Mouse (Mus musculus) neural tube, embryonic 13.5 days (tissue): ENCODE results near the gene Cnot11. TPM values are rescaled to one million over a fixed set of nuclear protein-coding genes. Genes with fewer than 3 reads are reported as not detected.

Experiments used
- ATAC-seq: fragments of 200-750 bp; cut with Nextera tagmentation; 2 replicates; pipeline ENCODE4 v1.8.0; 2017; ENCODE audit warnings: low read depth, mild to moderate bottlenecking, moderate TSS enrichment, moderate library complexity
- H3K27ac ChIP-seq: fragments of 300-500 bp; sonication (generic); replicated peaks from 2 replicates; pipeline ENCODE4 v1.5.1; 2015; ENCODE audit warnings: moderate library complexity, mild to moderate bottlenecking, inconsistent platforms
- H3K27me3 ChIP-seq: fragments of 300-500 bp; sonication (generic); 2 replicates; pipeline ENCODE4 v1.6.1; 2015; ENCODE audit warnings: mild to moderate bottlenecking, inconsistent platforms
- H3K36me3 ChIP-seq: fragments of 300-500 bp; sonication (generic); 2 replicates; pipeline ENCODE4 v1.6.1; 2015; ENCODE audit warnings: mild to moderate bottlenecking, inconsistent platforms
- H3K4me1 ChIP-seq: fragments of 300-500 bp; sonication (generic); replicated peaks from 2 replicates; pipeline ENCODE4 v1.6.1; 2015; ENCODE audit warnings: inconsistent platforms
- H3K4me2 ChIP-seq: fragments of 300-500 bp; sonication (generic); 2 replicates; pipeline ENCODE4 v1.6.1; 2015; ENCODE audit warnings: inconsistent platforms, mild to moderate bottlenecking, moderate library complexity
- H3K4me3 ChIP-seq: fragments of 300-500 bp; sonication (generic); 2 replicates; pipeline ENCODE4 v1.5.1; 2015; ENCODE audit warnings: mild to moderate bottlenecking, inconsistent platforms
- H3K9ac ChIP-seq: fragments of 300-500 bp; sonication (generic); 2 replicates; pipeline ENCODE4 v1.6.1; 2015; ENCODE audit warnings: moderate library complexity, mild to moderate bottlenecking, inconsistent platforms
- H3K9me3 ChIP-seq: fragments of 300-500 bp; sonication (generic); 2 replicates; pipeline ENCODE4 v1.6.1; 2016; ENCODE audit warnings: inconsistent platforms
- WGBS: fragments of 180-500 bp; shearing (Covaris S2); methylation state at CpG from one replicate; pipeline ENCODE4 v1.1.7; 2015; 5-methylcytosine and 5-hydroxymethylcytosine counted together
- polyA plus RNA-seq: library from polyadenylated mRNA; unstranded; fragments of >200 nt; fragmentation: Nextera tagmentation; extraction: Ambion mirVana; gene quantifications from 2 replicates; pipeline ENCODE4 v1.2.1, GENCODE M21; 2015

Gene Cnot11
- polyA plus RNA-seq, 1 experiment from 2014 or later, result 17.4 TPM

DNA sequence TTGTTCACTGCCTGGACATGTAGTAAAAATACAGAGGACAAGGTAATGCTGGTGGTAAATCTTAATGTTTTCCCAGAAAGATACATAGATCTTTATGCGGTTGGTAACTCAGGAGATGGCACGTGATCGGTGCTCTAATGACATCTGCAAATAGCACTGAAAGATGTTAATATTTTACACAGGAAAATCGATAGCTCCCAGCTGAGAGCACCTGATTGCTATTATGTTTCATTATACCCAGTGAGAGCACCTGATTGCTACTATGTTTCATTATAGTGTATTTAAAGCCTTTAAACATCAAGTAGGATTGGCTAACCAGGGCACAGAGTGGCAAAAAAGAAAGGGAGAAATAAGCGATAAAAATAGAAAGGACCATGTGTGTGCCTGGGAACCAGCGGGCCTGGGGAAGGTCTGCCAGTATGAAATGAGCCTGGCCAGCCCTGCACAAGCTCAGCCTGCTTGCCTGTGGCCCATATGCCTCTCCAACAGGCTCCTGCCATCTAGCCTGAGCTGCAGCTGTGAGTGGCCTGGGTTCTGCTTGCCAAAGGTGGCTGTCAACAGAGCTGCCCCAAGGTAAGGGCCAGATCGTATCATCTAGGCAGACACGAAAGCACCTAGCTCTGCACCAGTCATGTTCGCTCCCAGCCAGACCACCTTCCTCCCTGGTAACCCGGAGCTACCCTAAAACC lies 19.3 kb upstream of the Cnot11 start:
- ATAC-seq, result no peak
- Histone ChIP-seq H3K4me2 (no peak overlapping the region), H3K27ac (0 out of 2 replicates have a peak overlapping the region, but pooled peaks have one; percentile 38), H3K4me3 (no peak overlapping the region), H3K4me1 (no peaks in the 10 kb centered on the region), H3K9ac (no peak overlapping the region), H3K36me3 (no peaks in the 10 kb centered on the region), H3K9me3 (no peaks in the 10 kb centered on the region), H3K27me3 (no peaks in the 10 kb centered on the region)
- whole genome bisulfite sequencing, result 83% methylated on average over 10 of the region's 10 CpGs

DNA sequence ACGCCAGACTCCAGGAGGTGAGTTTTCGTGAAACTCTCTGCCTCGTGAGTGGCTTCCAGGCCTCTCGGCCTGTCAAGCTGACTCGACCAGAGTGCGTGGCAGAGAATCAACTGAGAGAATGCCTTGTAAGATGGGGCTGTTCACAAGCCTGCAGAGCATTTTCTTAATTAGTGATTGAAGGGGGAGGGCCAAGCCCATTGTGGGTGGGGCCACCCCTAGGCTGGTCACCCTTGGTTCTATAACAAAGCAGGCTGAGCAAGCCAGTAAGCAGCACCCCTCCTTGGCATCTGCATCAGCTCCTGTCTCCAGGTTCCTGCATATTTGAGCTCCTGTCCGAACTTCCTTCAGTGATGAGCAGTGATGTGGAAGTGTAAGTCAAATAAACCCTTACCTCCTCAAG lies 13.5 kb upstream of the Cnot11 start:
- no peak overlapping the region for H3K9ac ChIP-seq
- H3K36me3 ChIP-seq, result no peaks in the 10 kb centered on the region
- no peak overlapping the region for H3K4me3 ChIP-seq
- ATAC-seq, result no peak
- H3K4me2 ChIP-seq, result no peak overlapping the region
- H3K4me1 ChIP-seq, result no peaks in the 10 kb centered on the region
- no peak overlapping the region for H3K27ac ChIP-seq
- no peaks in the 10 kb centered on the region for H3K9me3 ChIP-seq
- H3K27me3 ChIP-seq, result no peaks in the 10 kb centered on the region
- 89% methylated on average over 7 of the region's 7 CpGs for WGBS

DNA sequence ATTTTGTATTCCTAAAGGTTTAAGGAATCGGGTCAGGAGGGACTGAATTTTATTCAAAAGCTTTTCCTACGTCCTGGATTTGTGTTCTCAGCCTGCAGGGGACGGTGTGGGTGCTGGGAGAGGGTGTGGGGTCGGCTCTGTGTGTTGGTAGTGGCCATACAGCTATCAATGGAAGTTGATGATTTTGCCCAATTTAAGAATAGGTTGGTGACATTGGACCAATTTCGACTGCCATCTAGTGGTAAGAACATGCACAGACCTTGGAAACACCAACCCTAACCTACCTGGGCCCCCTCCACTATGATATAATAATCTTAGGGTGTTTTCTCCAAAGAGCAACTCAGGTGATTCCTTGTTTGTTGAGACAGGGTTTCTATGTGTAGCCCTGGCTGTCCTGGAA lies 12.3 kb upstream of the Cnot11 start:
- ATAC-seq, result no peak

GRCm38 (mm10) chr1:39525763-39526162 lies 9.0 kb upstream of the Cnot11 start:
- ATAC-seq, result no peak
- Histone ChIP-seq H3K4me3 (no peak overlapping the region), H3K36me3 (no peaks in the 10 kb centered on the region), H3K4me2 (no peak overlapping the region), H3K4me1 (no peaks in the 10 kb centered on the region), H3K27ac (no peak overlapping the region), H3K9ac (no peak overlapping the region), H3K27me3 (no peaks in the 10 kb centered on the region), H3K9me3 (no peaks in the 10 kb centered on the region)
- 77% methylated on average over 7 of the region's 7 CpGs for WGBS

More for the DNA sequence above, 12.3 kb upstream of the Cnot11 start:
- Histone ChIP-seq H3K36me3 (no peaks in the 10 kb centered on the region), H3K4me1 (no peaks in the 10 kb centered on the region), H3K27me3 (no peaks in the 10 kb centered on the region), H3K27ac (no peak overlapping the region), H3K4me2 (no peak overlapping the region), H3K9me3 (no peaks in the 10 kb centered on the region), H3K9ac (no peak overlapping the region), H3K4me3 (no peak overlapping the region)
- WGBS, result 27% methylated on average over 5 of the region's 5 CpGs

- Histone ChIP-seq H3K27ac (no peak overlapping the region), H3K27me3 (no peaks in the 10 kb centered on the region), H3K9me3 (no peaks in the 10 kb centered on the region), H3K9ac (no peak overlapping the region), H3K36me3 (no peaks in the 10 kb centered on the region), H3K4me3 (no peak overlapping the region), H3K4me1 (no peaks in the 10 kb centered on the region), H3K4me2 (no peak overlapping the region)
- ATAC-seq, result no peak
- 82% methylated on average over 9 of the region's 9 CpGs for WGBS
Measured at GRCm38 (mm10) chr1:39526371-39527167, 8.2 kb upstream of the Cnot11 start.

DNA sequence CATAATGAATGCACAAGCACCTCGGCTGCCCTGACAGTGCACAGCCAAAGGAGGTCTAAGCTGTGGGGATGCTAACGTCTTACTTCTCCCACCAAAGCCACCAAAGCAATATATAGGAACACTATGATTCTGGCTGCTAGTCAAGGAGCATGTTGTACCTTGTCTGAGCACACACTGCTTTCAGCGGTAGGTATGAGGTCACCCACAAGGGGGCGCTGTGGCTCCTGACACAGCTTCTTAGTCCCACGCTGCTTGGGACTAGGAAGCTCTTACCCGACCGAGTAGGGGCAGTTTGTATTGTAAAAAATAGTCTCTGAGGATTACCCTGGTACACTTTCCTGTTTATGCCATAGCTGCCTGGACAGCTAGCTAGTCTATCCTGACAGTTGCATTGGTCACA lies 7.4 kb upstream of the Cnot11 start:
- 8% methylated on average over 7 of the region's 7 CpGs for WGBS
- ATAC-seq, result 0 out of 2 replicates have a peak, but pooled peaks have one; percentile 4
- no peak overlapping the region for H3K4me3 ChIP-seq

DNA sequence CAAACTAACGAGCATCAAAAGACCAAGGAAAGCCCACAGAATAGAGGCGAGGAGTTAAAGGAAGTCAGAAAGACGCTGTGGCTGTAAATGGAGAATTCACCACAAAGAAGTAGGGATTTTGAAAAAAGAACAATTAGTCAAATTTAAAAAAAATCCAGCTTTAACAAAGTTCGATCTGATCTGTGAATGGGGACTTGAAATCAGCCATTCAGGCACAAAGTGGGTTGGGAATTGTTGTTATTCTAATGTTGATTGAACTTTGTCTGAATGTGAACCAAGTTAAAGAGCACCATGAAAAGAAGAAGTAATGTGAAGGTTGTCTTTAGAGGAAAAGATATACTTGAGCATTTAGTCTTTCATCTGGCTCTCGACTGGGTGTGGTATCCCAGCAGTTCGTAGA lies 6.5 kb upstream of the Cnot11 start:
- Histone ChIP-seq H3K4me2 (no peak overlapping the region), H3K27ac (no peak overlapping the region), H3K27me3 (no peaks in the 10 kb centered on the region), H3K9me3 (no peaks in the 10 kb centered on the region), H3K36me3 (no peaks in the 10 kb centered on the region), H3K9ac (no peak overlapping the region), H3K4me3 (no peak overlapping the region), H3K4me1 (no peaks in the 10 kb centered on the region)
- WGBS, result 29% methylated on average over 6 of the region's 6 CpGs
- no peak for ATAC-seq

More for the DNA sequence above, 7.4 kb upstream of the Cnot11 start:
- Histone ChIP-seq H3K36me3 (no peaks in the 10 kb centered on the region), H3K9ac (no peak overlapping the region), H3K4me2 (no peak overlapping the region), H3K27ac (no peak overlapping the region), H3K9me3 (no peaks in the 10 kb centered on the region), H3K27me3 (no peaks in the 10 kb centered on the region), H3K4me1 (no peaks in the 10 kb centered on the region)

DNA sequence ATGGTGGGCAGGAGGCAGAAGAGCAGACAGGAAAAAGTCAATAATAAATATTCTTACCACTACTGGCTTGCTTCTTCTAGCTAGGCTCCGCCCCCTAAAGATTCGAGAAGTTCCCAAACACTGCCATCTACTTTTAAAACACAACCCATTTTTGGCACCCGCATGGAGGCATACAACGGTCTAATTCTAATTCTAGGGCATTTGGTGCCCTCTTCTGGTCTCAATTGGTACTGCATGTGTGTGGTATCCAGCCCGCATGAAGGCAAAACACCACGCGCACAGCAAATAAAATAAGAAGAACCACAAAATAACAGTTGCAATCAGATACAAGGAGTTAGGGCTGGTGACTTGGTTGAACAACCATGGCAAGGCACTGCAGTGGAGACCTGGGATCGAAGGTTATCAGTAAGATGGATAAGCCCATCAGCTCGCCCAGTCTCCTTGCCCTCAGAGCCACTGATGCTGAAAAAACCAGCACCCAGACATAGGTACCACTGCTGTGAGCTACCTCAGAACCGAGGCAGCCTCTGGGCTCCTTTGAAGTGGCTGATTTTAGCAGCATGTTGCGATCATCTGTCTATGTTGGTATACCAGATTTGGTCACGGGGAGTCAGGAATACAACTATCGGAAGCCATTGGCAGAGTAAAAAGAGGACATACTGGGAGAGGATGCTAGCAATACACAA lies 4.4 kb upstream of the Cnot11 start:
- H3K4me3 ChIP-seq, result no peak overlapping the region
- no peaks in the 10 kb centered on the region for H3K27me3 ChIP-seq
- H3K9me3 ChIP-seq, result no peaks in the 10 kb centered on the region
- H3K4me1 ChIP-seq, result peaks cover 6% of the 10 kb centered on the region
- no peaks in the 10 kb centered on the region for H3K36me3 ChIP-seq
- no peak overlapping the region for H3K27ac ChIP-seq
- H3K9ac ChIP-seq, result no peak overlapping the region
- no peak overlapping the region for H3K4me2 ChIP-seq
- no peak for ATAC-seq
- 40% methylated on average over 13 of the region's 13 CpGs for WGBS

GRCm38 (mm10) chr1:39531036-39531435 lies 3.8 kb upstream of the Cnot11 start:
- Histone ChIP-seq H3K4me1 (peaks cover 6% of the 10 kb centered on the region), H3K27me3 (no peaks in the 10 kb centered on the region), H3K36me3 (no peaks in the 10 kb centered on the region), H3K4me3 (no peak overlapping the region), H3K9ac (no peak overlapping the region), H3K4me2 (no peak overlapping the region), H3K27ac (no peak overlapping the region), H3K9me3 (no peaks in the 10 kb centered on the region)
- 71% methylated on average over 4 of the region's 4 CpGs for WGBS
- ATAC-seq, result no peak

- Histone ChIP-seq H3K4me2 (no peak overlapping the region), H3K4me3 (no peak overlapping the region), H3K27ac (no peak overlapping the region), H3K9ac (no peak overlapping the region), H3K36me3 (peaks cover 14% of the 10 kb centered on the region), H3K9me3 (no peaks in the 10 kb centered on the region), H3K27me3 (no peaks in the 10 kb centered on the region), H3K4me1 (peaks cover 25% of the 10 kb centered on the region)
- WGBS, result 28% methylated on average over 3 of the region's 3 CpGs
- no peak for ATAC-seq
Measured at GRCm38 (mm10) chr1:39533917-39534316, 875 bp upstream of the Cnot11 start.

DNA sequence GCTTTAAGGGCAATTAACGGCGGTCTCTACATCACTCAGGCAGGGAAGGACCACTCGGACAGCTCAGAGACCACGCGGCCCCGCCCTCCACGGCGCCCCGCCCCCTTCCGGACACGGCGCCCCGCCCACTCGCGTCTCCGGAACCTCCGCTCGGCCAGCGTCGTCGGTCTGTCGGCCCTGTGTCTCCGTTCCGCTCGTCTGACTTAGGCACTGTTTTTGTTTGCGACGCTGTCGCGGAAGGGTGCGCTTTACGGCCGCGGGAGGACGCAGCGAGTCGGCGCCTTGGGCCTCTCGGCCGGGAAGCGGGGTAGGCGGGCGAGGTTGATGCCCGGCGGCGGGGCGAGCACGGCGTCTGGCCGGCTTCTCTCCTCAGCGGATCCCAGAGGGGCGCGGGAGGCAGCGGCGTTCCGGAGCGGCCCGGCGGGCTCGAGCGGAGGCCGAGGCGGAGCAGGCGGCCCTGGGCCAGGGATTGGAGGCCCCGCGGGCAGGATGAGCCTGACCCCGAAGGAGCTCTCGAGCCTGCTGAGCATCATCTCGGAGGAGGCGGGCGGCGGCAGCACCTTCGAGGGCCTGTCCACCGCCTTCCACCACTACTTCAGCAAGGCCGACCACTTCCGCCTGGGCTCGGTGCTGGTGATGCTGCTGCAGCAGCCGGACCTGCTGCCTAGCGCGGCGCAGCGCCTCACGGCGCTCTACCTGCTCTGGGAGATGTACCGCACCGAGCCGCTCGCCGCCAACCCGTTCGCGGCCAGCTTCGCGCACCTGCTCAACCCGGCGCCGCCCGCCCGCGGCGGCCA lies 921 bp downstream of the Cnot11 start:
- Histone ChIP-seq H3K9ac (peak overlapping the region; percentile 90), H3K4me2 (peak overlapping the region; percentile 78), H3K4me3 (peak overlapping the region; percentile 79), H3K9me3 (peaks cover 8% of the 10 kb centered on the region), H3K27me3 (no peaks in the 10 kb centered on the region), H3K4me1 (peaks cover 25% of the 10 kb centered on the region), H3K36me3 (peaks cover 32% of the 10 kb centered on the region), H3K27ac (peak overlapping the region; percentile 89)
- peak; percentile 92 for ATAC-seq
- WGBS, result under 1% methylated on average over 94 of the region's 100 CpGs
